Mouse (Mus musculus) liver, postnatal 0 days (tissue): ENCODE data around the gene Nipal1.

Source experiments
- CTCF ChIP-seq: sonication (generic); IDR thresholded peaks from 2 replicates; pipeline ENCODE4 v1.5.1; 2016; ENCODE audit warnings: antibody characterized with exemption, low read depth
- EP300 ChIP-seq: IDR thresholded peaks from 2 replicates; pipeline ENCODE4 v1.6.1; 2016; ENCODE audit warnings: antibody characterized with exemption, low read depth, mild to moderate bottlenecking

- TF ChIP-seq EP300: no peak
- no peak for TF ChIP-seq CTCF
Observed at GRCm38 (mm10) chr5:72617413-72617812, 30.2 kb upstream of the Nipal1 start.
